Mouse (Mus musculus): ENCODE results near the gene Caly. TPM values are rescaled to one million over a fixed set of nuclear protein-coding genes. Genes with fewer than 3 reads are reported as not detected.

Gene Caly
- polyA plus RNA-seq, 1 experiment from 2014 or later: 117 TPM

DNA sequence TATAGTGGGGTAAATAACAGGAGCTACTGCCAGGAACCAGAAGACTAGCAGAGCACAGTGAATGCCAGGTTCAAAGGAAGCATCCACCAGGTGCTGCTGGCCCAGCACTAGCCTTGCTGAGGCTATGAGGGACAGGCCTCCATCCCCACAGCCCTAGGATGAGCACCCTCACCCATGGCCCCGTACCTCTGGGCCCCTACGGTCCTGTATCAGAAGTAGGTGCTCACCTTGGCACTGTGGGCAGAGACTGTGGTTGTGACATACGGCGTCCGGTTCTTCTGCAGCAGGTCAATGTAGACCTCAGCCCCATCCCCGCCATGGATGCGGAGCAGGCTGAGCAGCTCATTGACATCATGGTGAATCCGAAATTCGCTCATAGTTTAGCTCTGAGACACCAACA lies 49.0 kb downstream of the Caly start:
- no peak overlapping the region for H3K27ac ChIP-seq (replicated peaks)
- H3K36me3 ChIP-seq: peaks cover 53% of the 10 kb centered on the region
- H3K9me3 ChIP-seq: no peaks in the 10 kb centered on the region
- H3K4me2 ChIP-seq (replicated peaks): no peak overlapping the region
- H3K27me3 ChIP-seq: no peaks in the 10 kb centered on the region
- no peak overlapping the region for H3K9ac ChIP-seq (replicated peaks)
- no peak for ATAC-seq (replicated peaks)
- peaks cover 25% of the 10 kb centered on the region for H3K4me1 ChIP-seq
- WGBS: 97% methylated on average over 9 of the region's 9 CpGs
- H3K4me3 ChIP-seq: no peak overlapping the region

DNA sequence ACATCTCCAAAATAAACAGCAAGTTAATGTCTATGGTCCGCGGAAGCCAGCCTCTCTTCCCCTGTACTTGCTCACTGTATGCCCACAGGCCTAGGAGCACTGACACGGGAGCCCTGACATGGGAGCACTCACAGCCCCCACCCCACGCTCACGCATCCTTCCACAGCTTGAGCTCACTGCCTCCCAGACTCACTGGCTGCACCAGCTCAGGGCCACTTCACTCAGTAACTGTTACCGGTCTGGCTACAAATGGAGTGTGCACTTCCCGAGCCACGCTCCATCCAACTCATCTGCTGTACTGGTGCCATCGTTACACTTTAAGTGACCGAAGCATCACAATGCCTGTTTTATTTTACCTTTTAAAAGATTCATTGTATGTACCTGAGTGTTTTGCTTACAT lies 50.0 kb downstream of the Caly start:
- Histone ChIP-seq H3K36me3 (peaks cover 58% of the 10 kb centered on the region), H3K4me2 (replicated peaks) (no peak overlapping the region), H3K9ac (replicated peaks) (no peak overlapping the region), H3K4me1 (peaks cover 22% of the 10 kb centered on the region), H3K9me3 (no peaks in the 10 kb centered on the region), H3K27ac (replicated peaks) (no peak overlapping the region), H3K4me3 (no peak overlapping the region), H3K27me3 (no peaks in the 10 kb centered on the region)
- 94% methylated on average over 10 of the region's 10 CpGs for WGBS
- no peak for ATAC-seq (replicated peaks)

- Histone ChIP-seq H3K4me1 (peaks cover 16% of the 10 kb centered on the region), H3K27ac (replicated peaks) (no peak overlapping the region), H3K9ac (replicated peaks) (no peak overlapping the region), H3K4me3 (no peak overlapping the region), H3K9me3 (no peaks in the 10 kb centered on the region), H3K27me3 (no peaks in the 10 kb centered on the region), H3K4me2 (replicated peaks) (no peak overlapping the region), H3K36me3 (peaks cover 58% of the 10 kb centered on the region)
- WGBS: 96% methylated on average over 12 of the region's 12 CpGs
- no peak for ATAC-seq (replicated peaks)
These were observed 50.6 kb downstream of the Caly start for GRCm38 (mm10) chr7:140031771-140032170.

Other genes starting within 250 kb of the Caly start
- 11.8 and 12.3 TPM in 2 replicates for gene Adgra1, start 248.4 kb downstream of the Caly start, polyA plus RNA-seq (2015; fragmentation: Nextera tagmentation; extraction: Ambion mirVana)
- gene Kndc1, start 187.9 kb downstream of the Caly start, polyA plus RNA-seq (2015; fragmentation: Nextera tagmentation; extraction: Ambion mirVana): 4.9 and 5.1 TPM in 2 replicates
- not detected in 2 replicates for gene Utf1, start 138.8 kb downstream of the Caly start, polyA plus RNA-seq (2015; fragmentation: Nextera tagmentation; extraction: Ambion mirVana)
- 0.64 and 0.99 TPM in 2 replicates for gene 6430531B16Rik, start 103.8 kb downstream of the Caly start, polyA plus RNA-seq (2015; fragmentation: Nextera tagmentation; extraction: Ambion mirVana)
- 3.1 and 3.9 TPM in 2 replicates for gene Adam8, start 90.0 kb downstream of the Caly start, polyA plus RNA-seq (2015; fragmentation: Nextera tagmentation; extraction: Ambion mirVana)
- gene Zfp511, start 46.2 kb downstream of the Caly start, polyA plus RNA-seq (2015; fragmentation: Nextera tagmentation; extraction: Ambion mirVana): 55.8 and 56.6 TPM in 2 replicates
- gene Tubgcp2, start 45.9 kb downstream of the Caly start, polyA plus RNA-seq (2015; fragmentation: Nextera tagmentation; extraction: Ambion mirVana): 69.0 and 69.2 TPM in 2 replicates
- gene Msx3, start 33.5 kb downstream of the Caly start, polyA plus RNA-seq (2015; fragmentation: Nextera tagmentation; extraction: Ambion mirVana): 0.73 TPM in 2 replicates
- gene Prap1, start 10.8 kb upstream of the Caly start, polyA plus RNA-seq (2015; fragmentation: Nextera tagmentation; extraction: Ambion mirVana): not detected in 2 replicates
- 18.5 and 18.9 TPM in 2 replicates for gene Fuom, start 19.9 kb upstream of the Caly start, polyA plus RNA-seq (2015; fragmentation: Nextera tagmentation; extraction: Ambion mirVana)
- 7.5 and 8.6 TPM in 2 replicates for gene Paox, start 33.3 kb upstream of the Caly start, polyA plus RNA-seq (2015; fragmentation: Nextera tagmentation; extraction: Ambion mirVana)
- 112 and 120 TPM in 2 replicates for gene Echs1, start 33.9 kb upstream of the Caly start, polyA plus RNA-seq (2015; fragmentation: Nextera tagmentation; extraction: Ambion mirVana)
- 35.1 and 36.7 TPM in 2 replicates for gene Mtg1, start 55.0 kb upstream of the Caly start, polyA plus RNA-seq (2015; fragmentation: Nextera tagmentation; extraction: Ambion mirVana)
- 15.2 and 15.7 TPM in 2 replicates for gene Sprn, start 72.3 kb upstream of the Caly start, polyA plus RNA-seq (2015; fragmentation: Nextera tagmentation; extraction: Ambion mirVana)
- gene Olfr522, start 82.2 kb upstream of the Caly start, polyA plus RNA-seq (2015; fragmentation: Nextera tagmentation; extraction: Ambion mirVana): not detected in 2 replicates
- not detected in 2 replicates for gene Olfr523, start 90.7 kb upstream of the Caly start, polyA plus RNA-seq (2015; fragmentation: Nextera tagmentation; extraction: Ambion mirVana)
- gene Olfr524, start 123.4 kb upstream of the Caly start, polyA plus RNA-seq (2015; fragmentation: Nextera tagmentation; extraction: Ambion mirVana): not detected in 2 replicates
- not detected in 2 replicates for gene Cd163l1, start 135.7 kb upstream of the Caly start, polyA plus RNA-seq (2015; fragmentation: Nextera tagmentation; extraction: Ambion mirVana)
- not detected in 2 replicates for gene 5830411N06Rik, start 164.7 kb upstream of the Caly start, polyA plus RNA-seq (2015; fragmentation: Nextera tagmentation; extraction: Ambion mirVana)
- gene Olfr525, start 238.3 kb upstream of the Caly start, polyA plus RNA-seq (2015; fragmentation: Nextera tagmentation; extraction: Ambion mirVana): not detected in 2 replicates